Mouse (Mus musculus) olfactory bulb, adult 2 months (tissue): Measurements from ENCODE around the gene Gtpbp6. TPM values are rescaled to one million over a fixed set of nuclear protein-coding genes. Genes with fewer than 3 reads are reported as not detected.

Experiments used
- H3K27ac ChIP-seq: fragments of 200-500 bp; 2 replicates; pipeline ENCODE4 v1.5.1; 2012; ENCODE audit warnings: low read depth, low read length; ENCODE audit not compliant: insufficient read depth
- H3K4me1 ChIP-seq: fragments of 200-500 bp; 2 replicates; pipeline ENCODE4 v1.6.1; 2012; ENCODE audit warnings: low read length; ENCODE audit not compliant: control insufficient read depth, insufficient read depth
- H3K4me3 ChIP-seq: fragments of 200-500 bp; 2 replicates; pipeline ENCODE4 v1.5.1; 2012; ENCODE audit warnings: mild to moderate bottlenecking, low read depth, low read length, moderate library complexity; ENCODE audit not compliant: insufficient read depth
- CTCF ChIP-seq: fragments of 200-500 bp; IDR thresholded peaks from 2 replicates; pipeline ENCODE4 v1.5.1; 2012; ENCODE audit warnings: low read depth, mild to moderate bottlenecking, low read length, moderate library complexity; ENCODE audit not compliant: insufficient read depth
- POLR2A ChIP-seq: fragments of 200-500 bp; IDR thresholded peaks from 2 replicates; pipeline ENCODE4 v1.6.1; 2012; ENCODE audit warnings: mild to moderate bottlenecking, low read depth, low read length, moderate library complexity; ENCODE audit not compliant: insufficient read depth
- WGBS: fragments of 180-500 bp; shearing (Covaris S2); methylation state at CpG from one replicate; pipeline ENCODE4 v1.1.7; 2018; 5-methylcytosine and 5-hydroxymethylcytosine counted together
- polyA plus RNA-seq: library from polyadenylated mRNA; stranded (reverse); fragments of >200 nt; gene quantifications from 2 replicates; pipeline ENCODE4 v1.2.4, GENCODE M21; 2012; ENCODE audit warnings: low replicate concordance; ENCODE audit not compliant: missing spikeins, insufficient read depth, insufficient read length

Gtpbp6 gene
- polyA plus RNA-seq, 1 experiment, result not detected

DNA sequence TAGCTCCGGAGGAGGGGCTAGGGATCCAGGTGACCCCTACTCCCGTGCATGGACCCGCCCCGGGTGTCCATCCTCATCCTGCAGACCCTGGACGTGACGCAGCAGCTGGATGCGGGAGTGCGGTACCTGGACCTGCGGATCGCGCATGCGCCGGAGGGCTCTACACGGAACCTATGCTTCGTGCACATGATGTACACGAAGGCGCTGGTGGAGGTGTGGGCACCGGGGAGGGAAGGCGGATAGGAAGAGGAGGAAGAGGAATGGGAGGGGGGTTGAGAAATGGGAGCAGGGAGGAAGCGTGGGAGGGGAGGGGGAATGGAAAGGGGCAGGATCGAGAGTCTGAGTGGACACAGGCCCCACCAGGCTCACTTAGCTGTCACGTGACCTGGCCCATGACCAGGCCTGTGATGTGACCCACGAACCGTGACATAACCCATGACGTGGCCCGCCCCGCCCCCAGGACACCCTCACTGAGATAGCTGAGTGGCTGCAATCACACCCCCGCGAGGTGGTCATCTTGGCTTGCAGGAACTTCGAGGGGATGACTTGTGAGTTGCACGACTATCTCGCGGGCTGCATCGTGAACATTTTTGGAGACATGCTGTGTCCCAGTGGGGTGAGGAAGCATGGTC is 6.2 kb downstream of the Gtpbp6 start:
- peaks cover 42% of the 10 kb centered on the region for H3K4me1 ChIP-seq
- no peak overlapping the region for H3K27ac ChIP-seq
- H3K4me3 ChIP-seq, result peak overlapping the region; percentile 39
- no peak for TF ChIP-seq POLR2A
- TF ChIP-seq CTCF, result no peak
- 18% methylated on average over 34 of the region's 34 CpGs for WGBS

DNA sequence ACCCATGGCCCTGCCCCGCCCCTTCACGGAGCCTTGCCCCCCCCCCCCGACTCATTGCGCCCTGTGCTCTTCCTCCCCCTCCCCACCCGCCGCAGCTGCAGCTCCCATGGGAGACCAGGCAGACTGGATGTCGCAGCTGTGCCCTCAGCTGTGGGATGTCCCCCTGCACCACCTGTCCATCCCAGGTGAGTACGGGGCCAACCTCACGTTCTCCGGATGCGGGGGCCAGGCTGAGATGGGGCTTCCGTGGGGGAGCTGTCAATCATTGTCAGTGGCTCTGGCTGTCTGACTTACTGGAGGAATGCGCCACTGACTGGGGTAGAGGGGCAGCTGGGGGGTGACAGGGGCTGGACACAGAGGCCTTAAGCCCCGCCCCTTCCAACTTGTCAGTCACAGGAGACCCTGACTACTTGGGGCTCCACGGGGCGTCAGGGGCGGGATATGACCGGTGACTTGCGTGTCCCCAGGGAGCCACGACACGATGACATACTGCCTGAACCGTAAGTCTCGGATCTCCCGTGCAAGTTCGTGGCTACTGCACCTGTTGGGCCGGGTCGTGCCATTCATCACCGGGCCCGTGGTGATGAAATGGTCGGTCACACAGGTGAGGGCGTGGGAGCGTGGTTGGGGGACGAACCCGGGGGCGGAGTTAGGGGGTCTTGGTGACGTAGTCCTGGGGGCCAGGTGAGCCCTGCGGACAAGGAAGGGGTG is 6.9 kb downstream of the Gtpbp6 start:
- H3K27ac ChIP-seq, result no peak overlapping the region
- H3K4me1 ChIP-seq, result peaks cover 35% of the 10 kb centered on the region
- H3K4me3 ChIP-seq, result peak overlapping the region; percentile 39
- 2% methylated on average over 37 of the region's 37 CpGs for WGBS
- no peak for TF ChIP-seq CTCF
- TF ChIP-seq POLR2A, result no peak

DNA sequence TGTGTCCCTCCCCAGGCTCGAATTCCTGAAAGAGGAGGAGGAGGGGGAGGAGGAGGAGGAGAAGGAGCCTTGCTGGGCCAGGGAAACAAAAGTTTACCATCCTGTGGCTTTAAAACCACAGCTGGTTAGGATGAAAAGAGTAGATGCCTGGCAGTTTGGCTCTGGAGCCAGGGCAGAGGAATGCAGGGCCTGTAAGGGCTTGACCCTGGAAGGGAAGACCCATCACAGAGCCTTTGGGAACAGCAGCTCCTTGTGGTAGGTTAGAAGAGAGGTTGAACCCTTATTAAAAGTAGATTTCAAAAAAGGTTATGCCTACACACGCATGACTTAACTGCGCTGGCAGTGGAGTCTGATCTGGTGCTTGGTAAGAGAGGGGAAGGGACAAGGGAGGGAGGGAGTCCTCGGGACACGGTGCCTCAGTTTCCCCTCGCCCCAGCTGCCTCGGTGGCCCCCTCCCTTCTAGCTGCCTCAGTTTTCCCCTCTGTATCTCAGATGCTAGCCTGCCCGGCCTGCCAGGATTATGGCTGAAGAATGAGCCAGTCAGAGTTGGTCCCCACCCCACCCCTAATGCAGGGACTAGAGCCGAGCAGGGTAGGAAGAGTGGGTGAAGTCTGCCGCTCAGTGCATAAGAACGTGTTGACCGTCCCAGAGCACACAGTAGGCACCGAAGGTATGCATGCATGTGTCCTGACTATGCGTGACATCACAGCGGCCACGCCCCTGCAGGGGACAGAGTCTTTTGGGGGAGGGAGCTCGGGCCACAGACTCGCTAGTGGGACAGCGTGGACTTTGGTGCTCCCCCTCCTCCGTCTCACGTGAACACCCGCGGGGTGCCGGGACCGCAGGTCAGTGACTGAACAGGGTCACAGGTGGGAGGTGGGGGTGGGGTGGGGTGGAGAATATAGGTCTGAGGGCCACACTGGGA is 8.1 kb downstream of the Gtpbp6 start, which contains the start of gene Plcxd1:
Plcxd1 (plus strand) TSS at position 314 of the 925 bp plus-strand sequence.
- H3K4me3 ChIP-seq, result no peak within 1 kb of the TSS

DNA sequence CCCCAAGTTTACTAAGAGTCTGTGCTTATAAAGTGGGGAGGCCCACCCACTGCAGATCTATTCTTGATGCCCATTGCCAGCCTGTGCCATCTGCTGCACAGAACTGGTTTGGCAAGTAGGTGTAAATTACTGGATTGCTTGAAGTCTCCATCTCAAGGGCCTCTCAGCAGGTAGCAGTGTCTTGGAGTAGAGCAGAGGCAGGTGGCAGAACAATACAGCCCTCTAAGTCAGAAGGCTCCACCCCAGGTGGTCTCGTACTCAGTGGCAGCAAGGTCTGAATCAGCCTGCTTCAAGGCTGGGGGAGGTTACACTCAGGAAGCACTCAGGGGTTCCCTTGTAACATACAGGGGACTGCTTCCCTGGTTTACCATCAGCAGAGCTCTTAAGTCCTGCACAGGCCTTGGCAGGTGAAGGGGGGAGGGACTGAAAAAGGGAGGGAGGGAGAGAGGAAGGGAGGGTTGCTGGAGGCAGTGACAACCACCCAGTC is 9.0 kb downstream of the Gtpbp6 start:
- TF ChIP-seq CTCF, result no peak
- no peak for TF ChIP-seq POLR2A
- 52% methylated on average over 1 of the region's 1 CpGs for WGBS
- Histone ChIP-seq H3K4me1 (peaks cover 32% of the 10 kb centered on the region), H3K27ac (no peak overlapping the region), H3K4me3 (no peak overlapping the region)

More for the DNA sequence above, 8.1 kb downstream of the Gtpbp6 start, which contains the start of gene Plcxd1:
- 15% methylated on average over 25 of the region's 25 CpGs for WGBS
- peaks cover 32% of the 10 kb centered on the region for H3K4me1 ChIP-seq
- no peak within 1 kb of the TSS for H3K27ac ChIP-seq
- TF ChIP-seq POLR2A (no peak), CTCF (no peak)

DNA sequence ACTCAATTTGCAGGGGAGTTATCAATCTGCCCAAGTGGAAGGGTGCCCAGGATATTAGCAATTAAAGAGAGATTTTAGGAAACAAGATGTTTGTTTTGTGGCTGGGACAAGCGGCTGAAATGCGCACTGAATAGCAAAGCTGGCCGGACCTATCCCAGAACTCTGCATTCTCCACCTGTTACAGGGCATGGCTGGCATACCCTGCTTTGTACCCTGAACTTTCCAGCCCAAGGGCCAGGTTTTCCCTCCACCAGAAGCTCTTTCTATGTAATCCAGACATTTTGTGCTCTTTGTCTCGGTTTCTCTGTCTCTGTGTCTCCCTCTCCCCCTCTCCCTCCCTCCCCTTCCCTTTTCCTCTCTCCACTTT is 13.2 kb downstream of the Gtpbp6 start:
- Histone ChIP-seq H3K4me1 (peaks cover 7% of the 10 kb centered on the region), H3K27ac (peak overlapping the region; percentile 49; the same call in 1 of the 2 replicates), H3K4me3 (peak overlapping the region; percentile 53)
- WGBS, result 2% methylated on average over 4 of the region's 4 CpGs
- TF ChIP-seq POLR2A (no peak), CTCF (no peak)

DNA sequence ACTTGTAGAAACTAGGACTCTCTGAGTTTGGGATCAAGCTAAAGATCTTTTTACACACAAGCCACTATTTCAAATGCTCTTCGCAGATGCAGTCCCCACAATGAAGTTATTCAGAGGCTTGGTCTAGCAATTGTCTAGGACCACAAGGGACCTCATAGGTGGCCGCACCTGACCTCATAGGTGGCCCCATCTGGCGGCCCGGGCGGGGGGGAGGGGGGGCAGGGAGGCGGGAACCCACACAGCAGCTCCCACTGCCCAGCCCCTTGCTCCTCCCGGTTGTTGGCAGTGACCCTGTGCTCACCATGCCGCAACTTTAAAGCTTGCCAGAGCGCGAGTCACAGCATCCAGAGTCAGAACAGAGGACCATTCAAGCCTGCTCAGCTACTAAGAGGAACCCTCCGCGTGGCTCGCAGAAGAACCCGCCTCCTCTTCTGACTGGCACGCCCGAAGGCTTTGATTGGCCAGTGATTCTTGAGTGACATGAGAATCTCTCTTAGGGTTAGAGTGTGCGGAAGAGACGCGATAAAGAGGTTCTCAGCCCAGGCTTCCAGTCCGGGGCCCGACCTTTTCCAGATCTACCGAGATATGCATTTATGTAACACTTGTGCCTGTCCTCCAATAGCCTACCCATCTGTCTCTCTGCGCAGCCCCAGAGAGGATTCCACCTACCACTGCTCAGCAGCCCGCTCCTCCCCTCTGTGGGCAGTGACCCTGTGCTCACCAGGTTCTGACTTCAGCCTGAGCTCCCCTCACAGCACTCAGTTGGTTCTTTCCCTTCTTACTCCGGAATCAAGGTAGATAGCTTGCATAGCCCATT is 13.8 kb downstream of the Gtpbp6 start, which contains the start of gene Gm35315:
Gm35315 (minus strand) TSS at position 391 of the 817 bp plus-strand sequence.
- H3K4me1 ChIP-seq, result 0 out of 2 replicates have a peak, but pooled peaks cover 3% of the 10 kb centered on the region
- H3K4me3 ChIP-seq, result peak within 1 kb of the TSS; percentile 53
- TF ChIP-seq CTCF, result no peak
- peak; percentile 50; the same call in 1 of the 2 replicates for TF ChIP-seq POLR2A
- WGBS, result under 1% methylated on average over 25 of the region's 25 CpGs
- peak within 1 kb of the TSS; percentile 49; the same call in 1 of the 2 replicates for H3K27ac ChIP-seq

DNA sequence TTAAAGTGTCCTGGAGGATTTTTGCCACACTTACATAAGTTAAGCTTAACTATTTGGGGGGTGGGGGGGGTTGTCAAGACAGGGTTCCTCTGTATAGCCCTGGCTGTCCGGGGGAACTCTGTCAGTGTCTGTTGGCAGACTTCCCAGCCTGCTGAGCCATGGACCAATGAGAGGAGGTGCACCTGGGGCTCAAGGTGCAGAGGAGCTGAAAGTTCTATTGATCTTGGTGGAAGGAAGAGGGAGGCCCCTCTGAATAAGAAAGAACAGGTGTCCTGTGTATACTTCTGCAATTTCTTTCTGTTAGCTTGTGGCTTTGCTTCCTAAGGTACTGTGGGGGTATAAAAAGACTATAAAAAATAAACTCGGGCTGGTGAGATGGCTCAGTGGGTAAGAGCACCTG is 16.5 kb downstream of the Gtpbp6 start:
- TF ChIP-seq CTCF (no peak), POLR2A (no peak)
- Histone ChIP-seq H3K27ac (no peak overlapping the region), H3K4me1 (no peaks in the 10 kb centered on the region), H3K4me3 (no peak overlapping the region)
- 63% methylated on average over 2 of the region's 2 CpGs for WGBS

DNA sequence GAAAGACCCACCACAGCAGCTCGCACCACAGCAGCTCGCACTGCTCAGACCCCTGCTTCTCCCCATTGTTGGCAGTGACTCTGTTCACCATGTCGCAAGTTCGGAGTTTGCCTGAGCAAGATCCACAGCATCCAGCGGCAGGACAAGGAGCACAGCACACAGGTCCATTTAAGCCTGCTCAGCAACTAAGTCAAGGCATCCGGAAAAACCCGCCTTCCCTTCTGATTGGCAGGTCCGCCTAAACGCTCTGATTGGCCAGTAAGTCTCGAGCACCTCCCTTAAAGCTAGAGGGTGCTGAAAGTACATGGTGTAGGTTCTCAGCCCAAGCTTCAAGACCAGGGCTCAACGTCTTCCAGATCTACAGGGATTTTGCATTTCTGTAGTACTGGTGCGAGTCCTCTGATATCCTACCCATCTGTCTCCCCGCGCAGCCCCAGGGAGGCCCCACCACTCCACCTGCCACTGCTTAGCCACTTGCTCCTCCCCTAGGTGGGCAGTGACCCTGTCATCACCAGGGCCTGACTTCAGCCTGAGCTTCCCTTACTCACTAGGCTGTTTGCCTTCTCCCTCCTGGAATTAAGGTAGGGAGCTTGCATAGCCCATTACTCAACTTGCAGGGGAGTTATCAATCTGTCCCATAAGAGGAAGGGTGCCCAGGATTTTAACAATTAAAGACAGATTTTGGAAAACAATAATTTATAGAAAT is 21.7 kb downstream of the Gtpbp6 start:
- H3K4me1 ChIP-seq, result no peaks in the 10 kb centered on the region
- H3K4me3 ChIP-seq, result no peak overlapping the region
- TF ChIP-seq POLR2A, result no peak
- no peak for TF ChIP-seq CTCF
- WGBS, result 48% methylated on average over 14 of the region's 14 CpGs
- no peak overlapping the region for H3K27ac ChIP-seq
